9 mouse cellular contexts compared by ENCODE assay signal in genomic region chr11:78396950-78397349, GRCm38 (mm10). TPM values are rescaled to one million over a fixed set of nuclear protein-coding genes. Genes with fewer than 3 reads are reported as not detected.
DNase-seq lines count a peak whose midpoint lies in the region; ATAC-seq and TF ChIP-seq lines count a peak whose summit lies in the region.
"Had no signal": no experiment of that assay in that cellular context is flagged by ENCODE, and none has a peak within 500 bp of the region (broad histone marks: within the 10 kb centered on the region; RNA-seq: fewer than 3 reads in every experiment).

No protein-coding gene starts in this region.

- no peaks in the 10 kb centered on the region for H3K9me3 ChIP-seq in neural tube, embryonic 11.5 days (ENCODE audit: control insufficient read depth, low read length)
- no peaks in the 10 kb centered on the region for H3K9me3 ChIP-seq in forebrain, postnatal 0 days (ENCODE audit: low read length)
- H3K9me3 ChIP-seq in liver, embryonic 15.5 days (replicated peaks), result no peaks in the 10 kb centered on the region
- no peaks in the 10 kb centered on the region for H3K9me3 ChIP-seq in stomach, postnatal 0 days (ENCODE audit: control insufficient read depth, low read length)

- no peaks in the 10 kb centered on the region for H3K36me3 ChIP-seq in neural tube, embryonic 11.5 days (ENCODE audit: control insufficient read depth, insufficient read depth, low read length)
- no peaks in the 10 kb centered on the region for H3K36me3 ChIP-seq in forebrain, postnatal 0 days (ENCODE audit: insufficient read depth)
- no peaks in the 10 kb centered on the region for H3K36me3 ChIP-seq in liver, embryonic 15.5 days (replicated peaks)
- H3K36me3 ChIP-seq in stomach, postnatal 0 days (ENCODE audit: control insufficient read depth, insufficient read depth, low read length), result no peaks in the 10 kb centered on the region

- peak overlapping the region; percentile 43 for H3K4me2 ChIP-seq in neural tube, embryonic 11.5 days (ENCODE audit: low read depth)
- peak overlapping the region; percentile 35 for H3K4me2 ChIP-seq in forebrain, postnatal 0 days (ENCODE audit: low read depth)
- H3K4me2 ChIP-seq in liver, embryonic 15.5 days, result peak overlapping the region; percentile 20; the same call in 1 of the 2 replicates
- peak overlapping the region; percentile 27; the same call in 1 of the 2 replicates for H3K4me2 ChIP-seq in stomach, postnatal 0 days (replicated peaks; ENCODE audit: low read depth)

- H3K4me3 ChIP-seq in neural tube, embryonic 11.5 days (ENCODE audit: low read depth, low read length), result peak overlapping the region; percentile 6; the same call in 1 of the 2 replicates
- H3K4me3 ChIP-seq in forebrain, postnatal 0 days (ENCODE audit: low read depth, low read length), result no peak overlapping the region
- H3K4me3 ChIP-seq in liver, embryonic 15.5 days (replicated peaks), result no peak overlapping the region
- no peak overlapping the region; the same call in 1 of the 2 replicates for H3K4me3 ChIP-seq in stomach, postnatal 0 days (ENCODE audit: low read depth, low read length)

- no peak for DNase-seq in neural tube, embryonic 11.5 days (ENCODE audit: low spot score)
- DNase-seq in neural tube, embryonic 10.5 days (ENCODE audit: extremely low spot score, low spot score), result no peak
- DNase-seq in forebrain, postnatal 0 days, result no peak
- DNase-seq in stomach, postnatal 0 days (ENCODE audit: low spot score), result no peak
- DNase-seq in thymus, postnatal 36 days, result no peak
- DNase-seq in left cerebral cortex, postnatal 10 days (ENCODE audit: extremely low spot score in 1 of 2, low spot score in 2 of 2), result no peak

- ATAC-seq in neural tube, embryonic 11.5 days (ENCODE audit: insufficient read depth, low FRiP score, low TSS enrichment), result no peak
- ATAC-seq in forebrain, postnatal 0 days, result no peak
- ATAC-seq in liver, embryonic 15.5 days (ENCODE audit: insufficient read depth), result no peak
- no peak for ATAC-seq in stomach, postnatal 0 days (ENCODE audit: low FRiP score, low TSS enrichment)

- WGBS in neural tube, embryonic 11.5 days, result 49% methylated on average over 11 of the region's 11 CpGs
- WGBS in forebrain, postnatal 0 days, result 36% methylated on average over 11 of the region's 11 CpGs
- WGBS in liver, embryonic 15.5 days (ENCODE audit: insufficient replicate concordance), result 55% methylated on average over 11 of the region's 11 CpGs
- 40% methylated on average over 11 of the region's 11 CpGs for WGBS in stomach, postnatal 0 days

- no peaks in the 10 kb centered on the region for H3K27me3 ChIP-seq in neural tube, embryonic 11.5 days (ENCODE audit: control insufficient read depth, insufficient read depth, low read length)
- no peaks in the 10 kb centered on the region; the same call in 1 of the 2 replicates for H3K27me3 ChIP-seq in forebrain, postnatal 0 days (ENCODE audit: insufficient read depth, low read length)
- H3K27me3 ChIP-seq in liver, embryonic 15.5 days, result no peaks in the 10 kb centered on the region
- H3K27me3 ChIP-seq in stomach, postnatal 0 days (ENCODE audit: control insufficient read depth, insufficient read depth, low read length), result no peaks in the 10 kb centered on the region

- H3K27ac ChIP-seq in neural tube, embryonic 11.5 days (ENCODE audit: low read depth, low read length), result no peak overlapping the region
- H3K27ac ChIP-seq in forebrain, postnatal 0 days (ENCODE audit: low read depth, low read length), result no peak overlapping the region
- no peak overlapping the region for H3K27ac ChIP-seq in liver, embryonic 15.5 days (replicated peaks)
- H3K27ac ChIP-seq in stomach, postnatal 0 days (replicated peaks), result no peak overlapping the region

- H3K4me1 ChIP-seq in neural tube, embryonic 11.5 days (ENCODE audit: control insufficient read depth, insufficient read depth, low read length), result no peaks in the 10 kb centered on the region
- 0 out of 2 replicates have a peak, but pooled peaks cover 4% of the 10 kb centered on the region for H3K4me1 ChIP-seq in forebrain, postnatal 0 days (ENCODE audit: insufficient read depth)
- peaks cover 10% of the 10 kb centered on the region; the same call in 1 of the 2 replicates for H3K4me1 ChIP-seq in liver, embryonic 15.5 days (replicated peaks)
- no peaks in the 10 kb centered on the region for H3K4me1 ChIP-seq in stomach, postnatal 0 days (replicated peaks; ENCODE audit: control insufficient read depth, insufficient read depth)

- intact Hi-C loops in left cerebral cortex, postnatal 10 days (cut with DNase I), result no loop called here

- no peak for TF ChIP-seq EP300 in stomach, postnatal 0 days (optimal IDR thresholded peaks at IDR 0.05)

- TF ChIP-seq CTCF in forebrain, postnatal 0 days (IDR thresholded peaks at IDR 0.05; ENCODE audit: low read depth), result no peak
- no peak for TF ChIP-seq CTCF in stomach, postnatal 0 days (IDR thresholded peaks at IDR 0.05; ENCODE audit: low read depth)

- 0 out of 2 replicates have a peak overlapping the region, but pooled peaks have one; percentile 14 for H3K9ac ChIP-seq in neural tube, embryonic 11.5 days (ENCODE audit: low read length)
- H3K9ac ChIP-seq in forebrain, postnatal 0 days, result no peak overlapping the region
- no peak overlapping the region for H3K9ac ChIP-seq in liver, embryonic 15.5 days
- no peak overlapping the region for H3K9ac ChIP-seq in stomach, postnatal 0 days (ENCODE audit: low read length)

RNA-seq across cellular contexts. Expression of gene Foxn1, which starts 10.6 kb away (rescaled TPM):
- not detected in 2 replicates for polyA plus RNA-seq in neural tube, embryonic 11.5 days (2014; fragmentation: Nextera tagmentation; extraction: Ambion mirVana)
- not detected in 2 replicates for total RNA-seq in forebrain, postnatal 0 days (2014; rRNA removed)
- not detected in 2 replicates for polyA plus RNA-seq in forebrain, postnatal 0 days (2015; fragmentation: Nextera tagmentation; extraction: Ambion mirVana)
- not detected in 2 replicates for polyA plus RNA-seq in liver, embryonic 15.5 days (2015; fragmentation: Nextera tagmentation; extraction: Ambion mirVana)
- 1.9 and 2.6 TPM in 2 replicates for polyA plus RNA-seq in stomach, postnatal 0 days (2015; fragmentation: Nextera tagmentation; extraction: Ambion mirVana)
- total RNA-seq in left cerebral cortex, postnatal 10 days (2021), result not detected
- total RNA-seq: hematopoietic stem cell, adult 5-6 weeks; megakaryocyte progenitor cell, adult 5-6 weeks had no signal

RNA-seq across cellular contexts. Expression of gene Slc13a2, which starts 25.1 kb away (rescaled TPM):
- not detected in 2 replicates for polyA plus RNA-seq in neural tube, embryonic 11.5 days (2014; fragmentation: Nextera tagmentation; extraction: Ambion mirVana)
- not detected in 2 replicates for total RNA-seq in forebrain, postnatal 0 days (2014; rRNA removed)
- polyA plus RNA-seq in forebrain, postnatal 0 days (2015; fragmentation: Nextera tagmentation; extraction: Ambion mirVana), result not detected in 2 replicates
- polyA plus RNA-seq in liver, embryonic 15.5 days (2015; fragmentation: Nextera tagmentation; extraction: Ambion mirVana), result 0.05 TPM in 1 of 2 replicates, not detected in the other
- 0.23 and 0.39 TPM in 2 replicates for polyA plus RNA-seq in stomach, postnatal 0 days (2015; fragmentation: Nextera tagmentation; extraction: Ambion mirVana)
- not detected for total RNA-seq in left cerebral cortex, postnatal 10 days (2021)
- total RNA-seq: hematopoietic stem cell, adult 5-6 weeks had no signal

RNA-seq across cellular contexts. Expression of gene Unc119, which starts 53.7 kb away (rescaled TPM):
- polyA plus RNA-seq in neural tube, embryonic 11.5 days (2014; fragmentation: Nextera tagmentation; extraction: Ambion mirVana), result 69.3 and 74.6 TPM in 2 replicates
- total RNA-seq in forebrain, postnatal 0 days (2014; rRNA removed), result 86.5 and 99.7 TPM in 2 replicates
- polyA plus RNA-seq in forebrain, postnatal 0 days (2015; fragmentation: Nextera tagmentation; extraction: Ambion mirVana), result 72.2 and 72.5 TPM in 2 replicates
- 27.4 and 29.4 TPM in 2 replicates for polyA plus RNA-seq in liver, embryonic 15.5 days (2015; fragmentation: Nextera tagmentation; extraction: Ambion mirVana)
- 26.5 and 27.9 TPM in 2 replicates for polyA plus RNA-seq in stomach, postnatal 0 days (2015; fragmentation: Nextera tagmentation; extraction: Ambion mirVana)
- 10 to 100 TPM; 34.6 to 35.8 TPM for total RNA-seq in left cerebral cortex, postnatal 10 days (2021)
